Comparison of ENCODE assay signal across 17 mouse cellular contexts in genomic region chr1:92772784-92773113, GRCm38 (mm10). TPM values are rescaled to one million over a fixed set of nuclear protein-coding genes. Genes with fewer than 3 reads are reported as not detected.
DNase-seq lines count a peak whose midpoint lies in the region; ATAC-seq and TF ChIP-seq lines count a peak whose summit lies in the region.
"Had no signal": no experiment of that assay in that cellular context is flagged by ENCODE, and none has a peak within 500 bp of the region (broad histone marks: within the 10 kb centered on the region; RNA-seq: fewer than 3 reads in every experiment).

No protein-coding gene starts in this region.

- TF ChIP-seq EP300 in stomach, postnatal 0 days (optimal IDR thresholded peaks at IDR 0.05), result no peak

- no peak overlapping the region; the same call in 1 of the 2 replicates for H3K4me3 ChIP-seq in gastrocnemius, adult 2 months
- H3K4me3 ChIP-seq in stomach, embryonic 14.5 days (ENCODE audit: low read depth, low read length), result no peak overlapping the region
- no peak overlapping the region for H3K4me3 ChIP-seq in stomach, postnatal 0 days (ENCODE audit: low read depth, low read length)
- no peak overlapping the region for H3K4me3 ChIP-seq in limb, embryonic 15.5 days
- H3K4me3 ChIP-seq in stomach, embryonic 16.5 days (replicated peaks; ENCODE audit: low read length), result no peak overlapping the region
- H3K4me3 ChIP-seq: liver, embryonic 12.5 days had no signal

- WGBS in stomach, embryonic 14.5 days, result 60% methylated on average over 10 of the region's 10 CpGs
- 77% methylated on average over 10 of the region's 10 CpGs for WGBS in stomach, postnatal 0 days
- WGBS in limb, embryonic 15.5 days, result 43% methylated on average over 10 of the region's 10 CpGs
- WGBS in stomach, embryonic 16.5 days, result 67% methylated on average over 10 of the region's 10 CpGs

- H3K9ac ChIP-seq in stomach, embryonic 14.5 days (replicated peaks; ENCODE audit: low read depth, low read length), result 0 out of 2 replicates have a peak overlapping the region, but pooled peaks have one; percentile 18
- H3K9ac ChIP-seq in stomach, postnatal 0 days (ENCODE audit: low read length), result no peak overlapping the region
- no peak overlapping the region for H3K9ac ChIP-seq in limb, embryonic 15.5 days
- H3K9ac ChIP-seq in stomach, embryonic 16.5 days (ENCODE audit: low read length), result no peak overlapping the region
- H3K9ac ChIP-seq: liver, embryonic 12.5 days had no signal

- intact Hi-C loops in gastrocnemius, adult 2 months (cut with DNase I), result loop anchor here (5.0 kb wide), 1 partner anchor 60 kb away; no protein-coding TSS in a partner anchor

- no peak overlapping the region for H3K4me2 ChIP-seq in stomach, embryonic 14.5 days (replicated peaks; ENCODE audit: low read depth, low read length)
- H3K4me2 ChIP-seq in stomach, postnatal 0 days (replicated peaks; ENCODE audit: low read depth), result no peak overlapping the region
- no peak overlapping the region for H3K4me2 ChIP-seq in limb, embryonic 15.5 days
- no peak overlapping the region for H3K4me2 ChIP-seq in stomach, embryonic 16.5 days (ENCODE audit: low read depth, low read length)
- H3K4me2 ChIP-seq: liver, embryonic 12.5 days had no signal

- H3K9me3 ChIP-seq in stomach, embryonic 14.5 days (ENCODE audit: control insufficient read depth, low read depth, low read length), result no peaks in the 10 kb centered on the region
- H3K9me3 ChIP-seq in stomach, postnatal 0 days (ENCODE audit: control insufficient read depth, low read length), result no peaks in the 10 kb centered on the region
- no peaks in the 10 kb centered on the region for H3K9me3 ChIP-seq in limb, embryonic 15.5 days
- H3K9me3 ChIP-seq in stomach, embryonic 16.5 days (replicated peaks; ENCODE audit: control insufficient read depth, low read length), result no peaks in the 10 kb centered on the region
- H3K9me3 ChIP-seq: liver, embryonic 12.5 days had no signal

- no peaks in the 10 kb centered on the region for H3K27me3 ChIP-seq in stomach, embryonic 14.5 days (ENCODE audit: control insufficient read depth, insufficient read depth, low read length)
- H3K27me3 ChIP-seq in stomach, postnatal 0 days (ENCODE audit: control insufficient read depth, insufficient read depth, low read length), result no peaks in the 10 kb centered on the region
- H3K27me3 ChIP-seq in limb, embryonic 15.5 days, result 0 out of 2 replicates have a peak, but pooled peaks cover 3% of the 10 kb centered on the region
- H3K27me3 ChIP-seq in stomach, embryonic 16.5 days (ENCODE audit: control insufficient read depth, insufficient read depth, low read length), result no peaks in the 10 kb centered on the region

- H3K27ac ChIP-seq in gastrocnemius, adult 2 months, result peak overlapping the region; percentile 91
- H3K27ac ChIP-seq in stomach, embryonic 14.5 days (ENCODE audit: low read length), result 0 out of 2 replicates have a peak overlapping the region, but pooled peaks have one; percentile 33
- H3K27ac ChIP-seq in stomach, postnatal 0 days (replicated peaks), result no peak overlapping the region
- H3K27ac ChIP-seq in limb, embryonic 15.5 days, result peak overlapping the region; percentile 60
- peak overlapping the region; percentile 15; the same call in 1 of the 2 replicates for H3K27ac ChIP-seq in stomach, embryonic 16.5 days (ENCODE audit: low read length)
- H3K27ac ChIP-seq: hindbrain, postnatal 0 days; kidney, postnatal 0 days; liver, embryonic 12.5 days had no signal

- ATAC-seq in stomach, embryonic 14.5 days (ENCODE audit: insufficient number of reproducible peaks, insufficient read depth, low FRiP score, low read depth), result no peak
- ATAC-seq in stomach, postnatal 0 days (ENCODE audit: low FRiP score, low TSS enrichment), result no peak
- ATAC-seq in limb, embryonic 15.5 days (ENCODE audit: insufficient number of reproducible peaks, low FRiP score, low TSS enrichment, low read depth), result no peak
- no peak for ATAC-seq in stomach, embryonic 16.5 days (ENCODE audit: insufficient read depth, low FRiP score)
- ATAC-seq: hindbrain, postnatal 0 days; liver, embryonic 12.5 days had no signal

- H3K4me1 ChIP-seq in stomach, embryonic 14.5 days (ENCODE audit: control insufficient read depth, insufficient read depth, low read length), result peaks cover 10% of the 10 kb centered on the region; the same call in 1 of the 2 replicates
- H3K4me1 ChIP-seq in stomach, postnatal 0 days (replicated peaks; ENCODE audit: control insufficient read depth, insufficient read depth), result 0 out of 2 replicates have a peak, but pooled peaks cover 4% of the 10 kb centered on the region
- peaks cover 40% of the 10 kb centered on the region for H3K4me1 ChIP-seq in limb, embryonic 15.5 days
- H3K4me1 ChIP-seq in stomach, embryonic 16.5 days (ENCODE audit: control insufficient read depth, insufficient read depth, low read length), result peaks cover 3% of the 10 kb centered on the region

- DNase-seq in gastrocnemius, adult 2 months, result no peak
- no peak for DNase-seq in gastrocnemius, postnatal 4 days (ENCODE audit: low spot score in 2 of 2)
- no peak for DNase-seq in stomach, postnatal 0 days (ENCODE audit: low spot score)
- no peak for DNase-seq in kidney, postnatal 4 days
- no peak for DNase-seq in ovary, postnatal 36 days (ENCODE audit: low spot score)
- DNase-seq: adrenal gland, postnatal 25 days; cerebellum, adult 11 months; layer of hippocampus, postnatal 36 days; lung, postnatal 10 days; right cerebral cortex, postnatal 14 days; thymus, postnatal 25 days had no signal

- no peak for TF ChIP-seq CTCF in gastrocnemius, adult 2 months (IDR thresholded peaks at IDR 0.05)
- no peak for TF ChIP-seq CTCF in stomach, postnatal 0 days (IDR thresholded peaks at IDR 0.05; ENCODE audit: low read depth)

- no peaks in the 10 kb centered on the region for H3K36me3 ChIP-seq in stomach, embryonic 14.5 days (ENCODE audit: control insufficient read depth, insufficient read depth, low read length)
- no peaks in the 10 kb centered on the region for H3K36me3 ChIP-seq in stomach, postnatal 0 days (ENCODE audit: control insufficient read depth, insufficient read depth, low read length)
- no peaks in the 10 kb centered on the region for H3K36me3 ChIP-seq in limb, embryonic 15.5 days
- no peaks in the 10 kb centered on the region for H3K36me3 ChIP-seq in stomach, embryonic 16.5 days (ENCODE audit: control insufficient read depth, insufficient read depth, low read length)
- H3K36me3 ChIP-seq: liver, embryonic 12.5 days had no signal

RNA-seq across cellular contexts. Expression of gene Gpc1, which starts 58.7 kb away (rescaled TPM):
- total RNA-seq in gastrocnemius, adult 2 months (2021), result 100 to 1,000 TPM; 214 to 256 TPM
- 100 to 1,000 TPM; 238 to 250 TPM for total RNA-seq in gastrocnemius, postnatal 4 days (2021)
- polyA plus RNA-seq in stomach, embryonic 14.5 days (2014; fragmentation: Nextera tagmentation; extraction: Ambion mirVana), result 48.3 and 49.7 TPM in 2 replicates
- 14.0 and 15.5 TPM in 2 replicates for polyA plus RNA-seq in stomach, postnatal 0 days (2015; fragmentation: Nextera tagmentation; extraction: Ambion mirVana)
- 73.6 and 80.7 TPM in 2 replicates for polyA plus RNA-seq in limb, embryonic 15.5 days (2015; fragmentation: Nextera tagmentation; extraction: Ambion mirVana)
- 36.2 and 39.3 TPM in 2 replicates for polyA plus RNA-seq in stomach, embryonic 16.5 days (2015; fragmentation: Nextera tagmentation; extraction: Ambion mirVana)
